Mouse (Mus musculus): ENCODE measurements around the gene Cyp26b1. TPM values are rescaled to one million over a fixed set of nuclear protein-coding genes. Genes with fewer than 3 reads are reported as not detected.

Cyp26b1 gene
- polyA plus RNA-seq, 1 experiment from 2014 or later = 0.46 TPM

- Histone ChIP-seq H3K9ac (ENCODE audit: low read depth, low read length) (no peak overlapping the region), H3K27ac (ENCODE audit: low read depth, low read length) (no peak overlapping the region), H3K4me1 (replicated peaks; ENCODE audit: control insufficient read depth, insufficient read depth, low read length) (no peaks in the 10 kb centered on the region), H3K4me2 (replicated peaks; ENCODE audit: low read depth) (no peak overlapping the region), H3K27me3 (replicated peaks; ENCODE audit: control insufficient read depth, insufficient read depth, low read length) (no peaks in the 10 kb centered on the region), H3K9me3 (ENCODE audit: control insufficient read depth) (no peaks in the 10 kb centered on the region), H3K4me3 (ENCODE audit: low read depth, low read length) (no peak overlapping the region), H3K36me3 (ENCODE audit: control insufficient read depth, insufficient read depth) (no peaks in the 10 kb centered on the region)
- no peak for TF ChIP-seq CTCF (IDR thresholded peaks at IDR 0.05; ENCODE audit: low read depth)
- no peak for ATAC-seq
- WGBS = 88% methylated on average over 5 of the region's 5 CpGs
These were observed 35.1 kb upstream of the Cyp26b1 start for GRCm38 (mm10) chr6:84628831-84629230.

- TF ChIP-seq CTCF (IDR thresholded peaks at IDR 0.05; ENCODE audit: low read depth) = no peak
- H3K4me3 ChIP-seq (ENCODE audit: low read depth, low read length) = no peak overlapping the region
- WGBS = 90% methylated on average over 2 of the region's 2 CpGs
- no peaks in the 10 kb centered on the region for H3K9me3 ChIP-seq (ENCODE audit: control insufficient read depth)
- no peak overlapping the region for H3K4me2 ChIP-seq (replicated peaks; ENCODE audit: low read depth)
- H3K27ac ChIP-seq (ENCODE audit: low read depth, low read length) = no peak overlapping the region
- H3K9ac ChIP-seq (ENCODE audit: low read depth, low read length) = no peak overlapping the region
- H3K27me3 ChIP-seq (replicated peaks; ENCODE audit: control insufficient read depth, insufficient read depth, low read length) = no peaks in the 10 kb centered on the region
- H3K4me1 ChIP-seq (replicated peaks; ENCODE audit: control insufficient read depth, insufficient read depth, low read length) = no peaks in the 10 kb centered on the region
- no peak for ATAC-seq
- no peaks in the 10 kb centered on the region for H3K36me3 ChIP-seq (ENCODE audit: control insufficient read depth, insufficient read depth)
These were observed 32.7 kb upstream of the Cyp26b1 start for GRCm38 (mm10) chr6:84626398-84626797.

GRCm38 (mm10) chr6:84619166-84619565 lies 25.5 kb upstream of the Cyp26b1 start:
- no peaks in the 10 kb centered on the region for H3K9me3 ChIP-seq (ENCODE audit: control insufficient read depth)
- H3K27me3 ChIP-seq (replicated peaks; ENCODE audit: control insufficient read depth, insufficient read depth, low read length) = no peaks in the 10 kb centered on the region
- H3K9ac ChIP-seq (ENCODE audit: low read depth, low read length) = no peak overlapping the region
- ATAC-seq = no peak
- no peak overlapping the region for H3K4me2 ChIP-seq (replicated peaks; ENCODE audit: low read depth)
- H3K4me1 ChIP-seq (replicated peaks; ENCODE audit: control insufficient read depth, insufficient read depth, low read length) = no peaks in the 10 kb centered on the region
- peaks cover 5% of the 10 kb centered on the region for H3K36me3 ChIP-seq (ENCODE audit: control insufficient read depth, insufficient read depth)
- H3K4me3 ChIP-seq (ENCODE audit: low read depth, low read length) = no peak overlapping the region
- H3K27ac ChIP-seq (ENCODE audit: low read depth, low read length) = no peak overlapping the region
- no peak for TF ChIP-seq CTCF (IDR thresholded peaks at IDR 0.05; ENCODE audit: low read depth)
- WGBS = 97% methylated on average over 6 of the region's 6 CpGs

GRCm38 (mm10) chr6:84617051-84617450 lies 23.3 kb upstream of the Cyp26b1 start:
- ATAC-seq = no peak

GRCm38 (mm10) chr6:84616586-84616985 lies 22.9 kb upstream of the Cyp26b1 start:
- no peaks in the 10 kb centered on the region for H3K27me3 ChIP-seq (replicated peaks; ENCODE audit: control insufficient read depth, insufficient read depth, low read length)
- H3K9me3 ChIP-seq (ENCODE audit: control insufficient read depth) = no peaks in the 10 kb centered on the region
- no peak overlapping the region for H3K4me3 ChIP-seq (ENCODE audit: low read depth, low read length)
- no peak overlapping the region for H3K4me2 ChIP-seq (replicated peaks; ENCODE audit: low read depth)
- no peak overlapping the region for H3K9ac ChIP-seq (ENCODE audit: low read depth, low read length)
- no peak for TF ChIP-seq CTCF (IDR thresholded peaks at IDR 0.05; ENCODE audit: low read depth)
- no peak overlapping the region for H3K27ac ChIP-seq (ENCODE audit: low read depth, low read length)
- WGBS = 88% methylated on average over 1 of the region's 1 CpGs
- no peaks in the 10 kb centered on the region for H3K4me1 ChIP-seq (replicated peaks; ENCODE audit: control insufficient read depth, insufficient read depth, low read length)
- H3K36me3 ChIP-seq (ENCODE audit: control insufficient read depth, insufficient read depth) = peaks cover 5% of the 10 kb centered on the region
- no peak for ATAC-seq

More at GRCm38 (mm10) chr6:84617051-84617450, 23.3 kb upstream of the Cyp26b1 start:
- Histone ChIP-seq H3K27ac (ENCODE audit: low read depth, low read length) (no peak overlapping the region), H3K4me1 (replicated peaks; ENCODE audit: control insufficient read depth, insufficient read depth, low read length) (no peaks in the 10 kb centered on the region), H3K9me3 (ENCODE audit: control insufficient read depth) (no peaks in the 10 kb centered on the region), H3K4me2 (replicated peaks; ENCODE audit: low read depth) (no peak overlapping the region), H3K4me3 (ENCODE audit: low read depth, low read length) (no peak overlapping the region), H3K9ac (ENCODE audit: low read depth, low read length) (no peak overlapping the region), H3K27me3 (replicated peaks; ENCODE audit: control insufficient read depth, insufficient read depth, low read length) (no peaks in the 10 kb centered on the region), H3K36me3 (ENCODE audit: control insufficient read depth, insufficient read depth) (peaks cover 5% of the 10 kb centered on the region)
- WGBS = 97% methylated on average over 1 of the region's 1 CpGs
- no peak for TF ChIP-seq CTCF (IDR thresholded peaks at IDR 0.05; ENCODE audit: low read depth)

- WGBS = 85% methylated on average over 3 of the region's 3 CpGs
- ATAC-seq = no peak
- no peak overlapping the region for H3K4me2 ChIP-seq (replicated peaks; ENCODE audit: low read depth)
- no peaks in the 10 kb centered on the region for H3K27me3 ChIP-seq (replicated peaks; ENCODE audit: control insufficient read depth, insufficient read depth, low read length)
- no peak overlapping the region for H3K27ac ChIP-seq (ENCODE audit: low read depth, low read length)
- H3K9me3 ChIP-seq (ENCODE audit: control insufficient read depth) = no peaks in the 10 kb centered on the region
- no peak for TF ChIP-seq CTCF (IDR thresholded peaks at IDR 0.05; ENCODE audit: low read depth)
- H3K4me3 ChIP-seq (ENCODE audit: low read depth, low read length) = no peak overlapping the region
- H3K4me1 ChIP-seq (replicated peaks; ENCODE audit: control insufficient read depth, insufficient read depth, low read length) = no peaks in the 10 kb centered on the region
- H3K36me3 ChIP-seq (ENCODE audit: control insufficient read depth, insufficient read depth) = no peaks in the 10 kb centered on the region
- H3K9ac ChIP-seq (ENCODE audit: low read depth, low read length) = no peak overlapping the region
These were observed 19.9 kb upstream of the Cyp26b1 start for GRCm38 (mm10) chr6:84613561-84613960.
